Mouse (Mus musculus) liver, embryonic 16.5 days (tissue): ENCODE data around the gene Atxn1. TPM values are rescaled to one million over a fixed set of nuclear protein-coding genes. Genes with fewer than 3 reads are reported as not detected.

ENCODE experiments used
- ATAC-seq: fragments of 200-750 bp; cut with Nextera tagmentation; 2 replicates; pipeline ENCODE4 v1.8.0; 2017; ENCODE audit warnings: low read depth, mild to moderate bottlenecking, moderate number of reproducible peaks, moderate library complexity
- H3K27ac ChIP-seq: fragments of 300-500 bp; sonication (generic); 2 replicates; pipeline ENCODE4 v1.5.1; 2014; ENCODE audit warnings: mild to moderate bottlenecking, low read length
- H3K27me3 ChIP-seq: fragments of 300-500 bp; sonication (generic); 2 replicates; pipeline ENCODE4 v1.6.1; 2014; ENCODE audit warnings: low read depth, low read length, mixed read lengths; ENCODE audit not compliant: control insufficient read depth, insufficient read depth
- H3K36me3 ChIP-seq: fragments of 300-500 bp; sonication (generic); 2 replicates; pipeline ENCODE4 v1.6.1; 2014; ENCODE audit warnings: mild to moderate bottlenecking; ENCODE audit not compliant: control insufficient read depth, insufficient read depth
- H3K4me1 ChIP-seq: fragments of 300-500 bp; sonication (generic); 2 replicates; pipeline ENCODE4 v1.6.1; 2014; ENCODE audit warnings: low read depth, low read length, mixed read lengths; ENCODE audit not compliant: control insufficient read depth
- H3K4me2 ChIP-seq: fragments of 300-500 bp; sonication (generic); 2 replicates; pipeline ENCODE4 v1.6.1; 2014; ENCODE audit warnings: low read depth, low read length, mixed read lengths
- H3K4me3 ChIP-seq: fragments of 300-500 bp; sonication (generic); 2 replicates; pipeline ENCODE4 v1.5.1; 2014; ENCODE audit warnings: low read depth, mild to moderate bottlenecking, low read length
- H3K9ac ChIP-seq: fragments of 300-500 bp; sonication (generic); 2 replicates; pipeline ENCODE4 v1.6.1; 2014; ENCODE audit warnings: low read depth, low read length
- H3K9me3 ChIP-seq: fragments of 300-500 bp; sonication (generic); replicated peaks from 2 replicates; pipeline ENCODE4 v1.6.1; 2016; ENCODE audit warnings: low read length; ENCODE audit not compliant: control insufficient read depth
- WGBS: fragments of 180-500 bp; shearing (Covaris S2); extraction: QIAGEN DNeasy Blood & Tissue Kit; methylation state at CpG from one replicate; pipeline ENCODE4 v1.1.7; 2014; ENCODE audit not compliant: insufficient replicate concordance; 5-methylcytosine and 5-hydroxymethylcytosine counted together
- polyA plus RNA-seq: library from polyadenylated mRNA; unstranded; fragments of >200 nt; fragmentation: Nextera tagmentation; extraction: Ambion mirVana; gene quantifications from 2 replicates; pipeline ENCODE4 v1.2.1, GENCODE M21; 2015

Atxn1 gene
- polyA plus RNA-seq, 1 experiment from 2014 or later: 3.2 TPM

DNA sequence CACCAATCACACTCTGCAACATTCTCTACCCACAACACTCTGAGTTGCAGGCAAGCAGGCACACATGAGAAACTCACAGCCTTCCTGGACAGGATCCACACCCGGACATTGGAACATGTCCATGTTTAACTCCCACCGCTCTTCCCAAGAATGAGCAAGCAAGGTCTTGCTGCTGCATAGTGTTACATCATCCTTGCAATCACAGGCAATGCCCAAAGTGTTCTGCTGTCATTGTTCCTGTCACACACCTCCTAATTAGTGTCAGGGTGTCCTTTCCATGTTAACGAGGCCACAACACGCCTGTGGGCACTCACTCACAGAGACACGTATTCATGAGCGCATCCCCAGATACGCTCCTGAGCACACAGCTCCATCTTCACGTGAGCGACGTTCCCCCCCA, 181.1 kb downstream of the Atxn1 start:
- Histone ChIP-seq H3K4me2 (no peak overlapping the region), H3K9ac (no peak overlapping the region), H3K9me3 (no peaks in the 10 kb centered on the region), H3K4me1 (no peaks in the 10 kb centered on the region), H3K27me3 (no peaks in the 10 kb centered on the region), H3K4me3 (no peak overlapping the region), H3K27ac (no peak overlapping the region), H3K36me3 (no peaks in the 10 kb centered on the region)
- WGBS: 69% methylated on average over 10 of the region's 10 CpGs
- ATAC-seq: no peak

DNA sequence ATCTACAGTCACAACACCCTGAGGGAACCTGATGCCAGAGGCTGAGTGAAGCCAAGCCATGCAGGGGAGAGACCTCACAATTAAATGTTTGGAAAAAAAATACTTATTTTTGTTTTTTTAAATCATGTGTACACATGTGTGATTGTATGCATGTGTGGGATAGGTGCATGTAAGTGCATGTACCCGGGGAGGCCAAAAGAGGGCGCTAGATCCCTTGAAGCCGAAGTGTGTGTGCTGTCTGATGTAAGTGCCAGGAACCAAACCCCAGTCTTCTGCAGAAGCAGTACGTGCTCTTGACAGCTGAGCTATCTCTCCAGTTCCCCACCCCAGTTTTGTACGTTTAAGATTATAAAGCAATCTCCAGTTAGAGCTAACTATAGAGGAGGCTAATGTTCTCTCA, 186.1 kb downstream of the Atxn1 start:
- WGBS: 68% methylated on average over 5 of the region's 5 CpGs
- no peaks in the 10 kb centered on the region for H3K27me3 ChIP-seq
- no peak overlapping the region for H3K27ac ChIP-seq
- no peaks in the 10 kb centered on the region; the same call in 1 of the 2 replicates for H3K4me1 ChIP-seq
- no peak overlapping the region for H3K4me3 ChIP-seq
- H3K4me2 ChIP-seq: no peak overlapping the region
- H3K9me3 ChIP-seq: no peaks in the 10 kb centered on the region
- no peaks in the 10 kb centered on the region for H3K36me3 ChIP-seq
- no peak overlapping the region for H3K9ac ChIP-seq
- no peak for ATAC-seq

DNA sequence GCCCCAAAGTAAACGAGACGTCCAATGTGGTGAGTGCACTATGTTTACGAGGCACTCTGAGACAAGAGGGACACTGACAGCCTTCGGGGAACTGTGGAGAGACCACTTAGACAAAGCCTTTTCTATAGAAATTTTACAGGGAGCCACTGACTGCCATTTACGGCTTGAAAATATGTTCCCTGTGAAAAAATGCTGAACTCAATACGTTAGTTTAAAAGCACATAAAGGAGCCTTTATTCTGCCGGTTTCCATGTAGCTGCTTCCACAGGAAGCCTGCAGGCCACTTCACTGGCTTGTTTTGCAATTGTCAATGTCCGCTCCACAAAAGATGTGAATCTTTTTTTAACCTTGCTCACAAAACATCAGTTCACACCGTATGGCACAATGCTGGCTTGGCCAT, 186.6 kb downstream of the Atxn1 start:
- WGBS: 59% methylated on average over 9 of the region's 9 CpGs
- no peak overlapping the region for H3K4me3 ChIP-seq

DNA sequence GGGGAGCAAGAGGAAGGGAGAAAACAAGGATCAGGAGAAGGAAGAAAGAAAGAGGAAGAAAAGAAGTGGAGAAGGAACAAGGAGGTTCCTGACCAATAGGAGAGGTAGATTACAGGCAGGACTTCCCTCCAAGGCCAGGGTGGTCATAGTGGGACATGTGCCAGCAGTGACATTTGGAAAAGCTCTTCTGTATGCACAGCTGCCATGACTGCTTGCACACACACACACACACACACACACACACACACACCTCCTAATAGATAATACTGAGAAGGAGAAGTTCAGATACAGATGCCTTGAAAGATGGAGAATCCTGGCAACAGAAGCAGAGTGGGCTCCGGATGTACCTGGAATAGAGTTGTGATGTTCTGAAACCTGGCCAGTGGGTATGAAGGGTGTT, 189.3 kb downstream of the Atxn1 start:
- H3K9ac ChIP-seq: no peak overlapping the region
- no peaks in the 10 kb centered on the region for H3K9me3 ChIP-seq
- no peak overlapping the region for H3K27ac ChIP-seq
- no peak overlapping the region for H3K4me2 ChIP-seq
- H3K27me3 ChIP-seq: no peaks in the 10 kb centered on the region
- H3K36me3 ChIP-seq: no peaks in the 10 kb centered on the region
- no peak overlapping the region for H3K4me3 ChIP-seq
- 55% methylated on average over 1 of the region's 1 CpGs for WGBS
- no peak for ATAC-seq
- no peaks in the 10 kb centered on the region; the same call in 1 of the 2 replicates for H3K4me1 ChIP-seq

More for the DNA sequence above, 186.6 kb downstream of the Atxn1 start:
- no peak for ATAC-seq
- Histone ChIP-seq H3K4me1 (no peaks in the 10 kb centered on the region; the same call in 1 of the 2 replicates), H3K36me3 (no peaks in the 10 kb centered on the region), H3K4me2 (no peak overlapping the region), H3K27ac (no peak overlapping the region), H3K27me3 (no peaks in the 10 kb centered on the region), H3K9me3 (no peaks in the 10 kb centered on the region), H3K9ac (no peak overlapping the region)

DNA sequence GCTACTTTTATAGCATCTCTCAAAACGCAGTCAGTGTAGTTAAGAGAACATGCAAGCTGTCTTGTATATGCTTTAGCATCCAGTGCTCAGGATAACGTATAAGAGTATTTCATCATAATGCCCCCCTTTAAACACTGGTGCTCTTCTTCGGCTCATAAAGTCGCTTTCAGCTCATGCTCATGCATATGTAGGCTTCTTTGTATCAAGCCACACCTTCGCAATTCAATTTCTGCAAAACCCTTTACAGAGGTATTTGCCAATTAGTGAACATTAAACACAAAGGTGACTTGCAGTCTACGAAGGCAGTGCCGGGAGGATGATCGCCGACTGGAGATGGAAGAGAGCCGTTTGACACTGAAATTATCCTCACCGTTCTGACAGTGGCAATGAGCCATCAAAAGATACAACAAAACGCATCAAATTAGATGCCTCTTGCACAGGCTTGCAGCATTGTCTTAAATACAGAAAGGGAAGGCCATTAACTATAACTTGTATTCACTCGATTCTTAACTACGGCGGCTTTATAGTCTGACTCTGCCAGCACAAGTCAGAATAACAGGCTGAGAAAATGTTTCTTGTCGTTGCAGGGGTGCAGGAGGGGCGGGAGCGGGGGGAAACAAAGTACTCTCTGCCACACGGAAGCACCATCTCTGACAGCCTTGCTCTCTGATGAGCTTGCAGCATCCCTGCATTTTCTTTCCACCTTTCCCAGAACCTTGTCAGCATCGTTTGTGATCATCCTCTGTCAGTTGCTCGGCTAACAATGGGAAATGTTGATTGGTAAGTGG, 191.2 kb downstream of the Atxn1 start:
- ATAC-seq: no peak
- H3K4me1 ChIP-seq: no peaks in the 10 kb centered on the region; the same call in 1 of the 2 replicates
- H3K4me3 ChIP-seq: no peak overlapping the region
- H3K27me3 ChIP-seq: no peaks in the 10 kb centered on the region
- 76% methylated on average over 21 of the region's 21 CpGs for WGBS
- peaks cover 3% of the 10 kb centered on the region; the same call in 1 of the 2 replicates for H3K36me3 ChIP-seq
- no peak overlapping the region for H3K4me2 ChIP-seq
- H3K9ac ChIP-seq: no peak overlapping the region
- no peaks in the 10 kb centered on the region for H3K9me3 ChIP-seq
- no peak overlapping the region for H3K27ac ChIP-seq

DNA sequence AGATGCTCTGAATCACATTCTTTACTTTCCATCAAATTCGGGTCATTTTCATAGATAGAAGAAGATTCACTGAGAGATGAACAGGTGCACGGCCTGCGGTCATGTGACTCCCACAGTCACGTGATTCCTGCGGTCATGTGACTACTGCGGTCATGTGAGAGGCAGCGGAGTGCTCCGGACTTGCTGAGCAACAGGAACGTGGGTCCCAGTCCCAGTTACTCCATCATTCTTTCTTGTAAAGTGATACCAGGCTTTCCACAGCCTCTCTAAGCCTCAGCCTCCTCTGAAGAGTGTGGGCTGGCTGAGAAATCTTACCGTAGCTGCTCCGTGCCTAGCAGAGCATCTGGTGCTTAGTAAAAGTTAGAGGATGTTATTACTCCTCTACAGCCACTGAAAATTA, 195.1 kb downstream of the Atxn1 start:
- H3K27me3 ChIP-seq: no peaks in the 10 kb centered on the region
- H3K4me1 ChIP-seq: no peaks in the 10 kb centered on the region; the same call in 1 of the 2 replicates
- 80% methylated on average over 11 of the region's 11 CpGs for WGBS
- no peak for ATAC-seq
- no peak overlapping the region for H3K4me2 ChIP-seq
- H3K9ac ChIP-seq: no peak overlapping the region
- no peak overlapping the region for H3K27ac ChIP-seq
- H3K4me3 ChIP-seq: no peak overlapping the region
- no peaks in the 10 kb centered on the region for H3K9me3 ChIP-seq
- H3K36me3 ChIP-seq: peaks cover 3% of the 10 kb centered on the region; the same call in 1 of the 2 replicates

DNA sequence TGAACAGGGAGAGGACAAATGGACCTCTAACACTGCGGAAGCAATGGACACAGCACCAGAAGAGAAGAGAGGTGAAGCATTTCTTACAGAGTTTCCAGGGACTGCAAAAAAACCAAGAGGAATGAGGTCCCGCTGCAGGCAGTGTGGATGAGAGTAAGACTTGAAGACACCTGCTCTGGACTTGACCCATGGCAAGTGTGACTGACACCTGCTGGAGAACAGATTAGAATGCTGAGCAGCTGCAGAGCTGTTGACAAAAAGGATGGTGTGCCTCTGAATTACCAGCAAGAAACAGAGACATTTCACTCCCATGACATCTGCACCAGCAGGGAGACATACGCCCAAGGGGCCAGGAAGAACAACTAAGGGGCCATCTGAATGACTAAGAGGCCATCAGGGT, 196.6 kb downstream of the Atxn1 start:
- no peaks in the 10 kb centered on the region for H3K9me3 ChIP-seq
- no peaks in the 10 kb centered on the region for H3K27me3 ChIP-seq
- 74% methylated on average over 3 of the region's 3 CpGs for WGBS
- ATAC-seq: no peak
- H3K36me3 ChIP-seq: peaks cover 3% of the 10 kb centered on the region; the same call in 1 of the 2 replicates
- no peak overlapping the region for H3K9ac ChIP-seq
- no peak overlapping the region for H3K4me3 ChIP-seq
- no peak overlapping the region for H3K4me2 ChIP-seq
- H3K27ac ChIP-seq: no peak overlapping the region
- no peaks in the 10 kb centered on the region for H3K4me1 ChIP-seq

DNA sequence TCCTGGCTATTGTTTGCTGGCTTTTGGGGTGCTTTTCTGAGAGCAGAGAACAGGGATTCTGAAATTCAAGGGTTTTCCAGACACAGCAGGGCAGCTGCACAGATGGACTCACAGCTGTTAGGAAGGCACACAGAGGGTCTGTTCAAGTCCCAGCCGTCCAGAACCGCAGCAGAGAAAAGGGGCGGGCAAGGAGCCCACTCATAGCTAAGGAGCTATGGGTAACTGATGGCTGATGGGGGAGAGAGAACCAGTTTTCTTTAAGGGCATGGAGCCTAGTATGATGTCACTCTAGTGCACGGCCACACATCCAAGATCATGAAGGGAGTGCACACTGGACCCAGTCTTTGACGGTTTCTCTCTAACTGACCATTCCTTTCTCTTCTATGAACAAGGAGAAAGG, 200.5 kb downstream of the Atxn1 start:
- Histone ChIP-seq H3K4me3 (no peak overlapping the region), H3K27me3 (no peaks in the 10 kb centered on the region), H3K4me1 (no peaks in the 10 kb centered on the region), H3K36me3 (no peaks in the 10 kb centered on the region), H3K9ac (no peak overlapping the region), H3K27ac (no peak overlapping the region), H3K9me3 (no peaks in the 10 kb centered on the region), H3K4me2 (no peak overlapping the region)
- WGBS: 80% methylated on average over 5 of the region's 5 CpGs
- no peak for ATAC-seq

DNA sequence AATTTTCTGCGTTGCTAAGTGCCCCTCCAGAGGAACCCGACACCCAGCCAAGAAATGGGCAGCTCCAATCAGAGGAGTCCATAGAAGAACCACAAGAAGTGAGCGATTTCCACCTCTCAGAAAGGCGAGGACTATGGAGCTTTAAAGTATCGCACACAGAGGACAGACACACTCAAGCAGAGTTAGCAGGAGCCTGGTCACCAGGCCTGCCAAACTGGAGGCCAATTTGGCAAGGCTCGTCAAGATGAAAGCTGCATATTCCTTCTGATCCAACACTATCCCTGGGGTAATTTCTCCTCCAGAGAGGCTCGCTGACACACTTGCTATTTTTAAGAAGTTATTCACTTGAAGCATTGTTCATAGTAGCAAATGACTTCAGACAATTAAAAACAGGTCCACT, 202.5 kb downstream of the Atxn1 start:
- 77% methylated on average over 7 of the region's 7 CpGs for WGBS
- Histone ChIP-seq H3K9ac (no peak overlapping the region), H3K36me3 (no peaks in the 10 kb centered on the region), H3K4me3 (no peak overlapping the region), H3K27ac (no peak overlapping the region), H3K4me1 (no peaks in the 10 kb centered on the region), H3K9me3 (no peaks in the 10 kb centered on the region), H3K4me2 (no peak overlapping the region), H3K27me3 (no peaks in the 10 kb centered on the region)
- ATAC-seq: no peak
